Mouse (Mus musculus): ENCODE data around the gene Hpse2.

GRCm38 (mm10) chr19:43424082-43424481 lies 35.9 kb upstream of the Hpse2 start:
- TF ChIP-seq CTCF (IDR thresholded peaks at IDR 0.05; ENCODE audit: insufficient read depth, low read length) (no peak), POLR2A (IDR thresholded peaks at IDR 0.05; ENCODE audit: borderline replicate concordance, extremely low read depth, low read depth, low read length) (no peak)
